Mouse (Mus musculus) E14TG2a.4 (cell line): ENCODE data around the gene Ccl22.

ENCODE experiments used
- CTCF ChIP-seq: conservative IDR thresholded peaks from 2 replicates; pipeline ENCODE4 v1.5.1; 2014; ENCODE audit warnings: low read length
- NANOG ChIP-seq: IDR thresholded peaks from 2 replicates; pipeline ENCODE4 v1.6.1; 2014; ENCODE audit warnings: borderline replicate concordance, low read length, mixed read lengths
- POU5F1 ChIP-seq: IDR thresholded peaks from 2 replicates; pipeline ENCODE4 v1.6.1; 2014; ENCODE audit warnings: low read length, borderline replicate concordance

GRCm38 (mm10) chr8:94696566-94696965 lies 48.8 kb upstream of the Ccl22 start:
- TF ChIP-seq CTCF: no peak
- no peak for TF ChIP-seq POU5F1
- TF ChIP-seq NANOG: no peak
